Mouse (Mus musculus) MEL (cell line): ENCODE data around the gene Lpcat3.

Experiments
- CTCF ChIP-seq, 3 experiments: IDR thresholded peaks in 2 of 3; conservative IDR thresholded peaks in 1 of 3; 2 replicates each; pipeline ENCODE4 v1.5.1; 2011 to 2012; ENCODE audit warnings: low read length in 3 of 3, low read depth in 2 of 3, mild to moderate bottlenecking in 2 of 3, improper control_type of control experiment in 1 of 3, inconsistent platforms in 1 of 3, mixed read lengths in 1 of 3, moderate library complexity in 1 of 3; ENCODE audit not compliant: control insufficient read depth in 1 of 3, insufficient read depth in 1 of 3, poor library complexity in 1 of 3, severe bottlenecking in 1 of 3
- ELF1 ChIP-seq: IDR thresholded peaks from 2 replicates; pipeline ENCODE4 v1.6.1; 2014; ENCODE audit warnings: low read depth, mild to moderate bottlenecking, inconsistent platforms, low read length, improper control_type of control experiment, moderate library complexity
- EP300 ChIP-seq, 2 experiments: IDR thresholded peaks; 2 replicates each; pipeline ENCODE4 v1.6.1; 2011; ENCODE audit warnings: improper control_type of control experiment in 2 of 2, low read length in 2 of 2, low read depth in 1 of 2, mild to moderate bottlenecking in 1 of 2
- ETS1 ChIP-seq: IDR thresholded peaks from 2 replicates; pipeline ENCODE4 v1.6.1; 2012; ENCODE audit warnings: low read depth, mild to moderate bottlenecking, inconsistent platforms, low read length, improper control_type of control experiment, moderate library complexity
- GABPA ChIP-seq: IDR thresholded peaks from 2 replicates; pipeline ENCODE4 v1.6.1; 2012; ENCODE audit warnings: low read depth, mild to moderate bottlenecking, inconsistent platforms, low read length, improper control_type of control experiment, moderate library complexity
- MAX ChIP-seq: IDR thresholded peaks from 2 replicates; pipeline ENCODE4 v1.6.1; 2011; ENCODE audit warnings: low read length, improper control_type of control experiment
- MYB ChIP-seq: IDR thresholded peaks from 2 replicates; pipeline ENCODE4 v1.6.1; 2011; ENCODE audit warnings: mild to moderate bottlenecking, low read depth, low read length, improper control_type of control experiment
- POLR2AphosphoS2 ChIP-seq: IDR thresholded peaks from 2 replicates; pipeline ENCODE4 v1.6.1; 2011; ENCODE audit warnings: low read length, improper control_type of control experiment
- RAD21 ChIP-seq: IDR thresholded peaks from 2 replicates; pipeline ENCODE4 v1.6.1; 2011; ENCODE audit warnings: mild to moderate bottlenecking, low read depth, low read length, improper control_type of control experiment
- TAL1 ChIP-seq: IDR thresholded peaks from 2 replicates; pipeline ENCODE4 v1.6.1; 2012; ENCODE audit warnings: mild to moderate bottlenecking, inconsistent platforms, low read length, moderate library complexity, mixed read lengths
- USF1 ChIP-seq: IDR thresholded peaks from 2 replicates; pipeline ENCODE4 v1.6.1; 2014; ENCODE audit warnings: low read depth, mild to moderate bottlenecking, inconsistent platforms, low read length, improper control_type of control experiment, moderate library complexity
- USF2 ChIP-seq, 2 experiments: IDR thresholded peaks; 2 replicates each; pipeline ENCODE4 v1.6.1; 2011 to 2012; ENCODE audit warnings: improper control_type of control experiment in 2 of 2, low read length in 2 of 2, borderline replicate concordance in 1 of 2, inconsistent platforms in 1 of 2, low read depth in 1 of 2, mild to moderate bottlenecking in 1 of 2; ENCODE audit not compliant: insufficient read depth in 1 of 2
- ZMIZ1 ChIP-seq: IDR thresholded peaks from 2 replicates; pipeline ENCODE4 v1.6.1; 2012; ENCODE audit warnings: low read depth, mild to moderate bottlenecking, inconsistent platforms, low read length, improper control_type of control experiment, moderate library complexity

DNA sequence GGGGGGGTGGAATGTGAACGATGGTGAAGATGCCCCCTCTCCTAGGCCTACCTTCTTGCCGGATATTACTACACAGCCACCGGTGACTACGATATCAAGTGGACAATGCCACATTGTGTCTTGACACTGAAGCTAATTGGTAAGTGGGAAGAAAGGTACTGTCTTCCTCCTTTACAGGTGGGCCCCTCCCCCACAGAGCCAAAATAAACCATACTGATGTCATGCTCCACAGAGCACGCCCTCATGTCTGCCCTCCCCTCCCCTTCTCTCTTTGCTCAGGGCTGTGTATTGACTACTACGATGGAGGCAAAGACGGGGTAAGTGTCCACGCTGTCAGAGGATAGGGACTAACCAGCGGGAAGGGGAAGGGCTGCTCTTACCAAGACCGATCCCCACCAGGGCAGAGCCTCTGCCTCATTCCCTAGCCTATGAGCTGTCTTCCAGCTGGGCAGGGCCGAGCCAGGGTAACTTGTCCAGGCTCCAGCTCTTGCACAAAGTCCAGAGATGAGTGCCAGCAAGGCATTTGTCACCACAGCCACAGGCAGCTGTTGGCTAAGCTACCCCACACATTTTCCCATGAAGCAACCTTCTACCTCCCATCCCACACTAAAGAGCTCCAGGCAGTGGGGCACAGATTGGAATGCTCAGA lies 37.3 kb downstream of the Lpcat3 start:
- TF ChIP-seq USF2 (IDR thresholded peaks at IDR 0.05; ENCODE audit: borderline replicate concordance in 1 of 2, insufficient read depth in 1 of 2, low read depth in 1 of 2, low read length in 2 of 2) (no peak), MYB (no peak), RAD21 (no peak), MAX (no peak), CTCF (IDR thresholded peaks at IDR 0.05 in 2 of 3, conservative IDR thresholded peaks at IDR 0.05 in 1 of 3; ENCODE audit: control insufficient read depth in 1 of 3, insufficient read depth in 1 of 3, low read depth in 2 of 3, low read length in 3 of 3, poor library complexity in 1 of 3, severe bottlenecking in 1 of 3) (no peak), EP300 (IDR thresholded peaks at IDR 0.05; ENCODE audit: low read depth in 1 of 2, low read length in 2 of 2) (no peak), TAL1 (no peak), POLR2AphosphoS2 (no peak), GABPA (no peak), ETS1 (no peak), ZMIZ1 (no peak), USF1 (no peak), ELF1 (no peak)
